Mouse (Mus musculus) neural tube, embryonic 13.5 days (tissue): ENCODE measurements around the gene Unc5cl. TPM values are rescaled to one million over a fixed set of nuclear protein-coding genes. Genes with fewer than 3 reads are reported as not detected.

Experiments
- ATAC-seq: fragments of 200-750 bp; cut with Nextera tagmentation; 2 replicates; pipeline ENCODE4 v1.8.0; 2017; ENCODE audit warnings: low read depth, mild to moderate bottlenecking, moderate TSS enrichment, moderate library complexity
- H3K27ac ChIP-seq: fragments of 300-500 bp; sonication (generic); replicated peaks from 2 replicates; pipeline ENCODE4 v1.5.1; 2015; ENCODE audit warnings: moderate library complexity, mild to moderate bottlenecking, inconsistent platforms
- H3K27me3 ChIP-seq: fragments of 300-500 bp; sonication (generic); 2 replicates; pipeline ENCODE4 v1.6.1; 2015; ENCODE audit warnings: mild to moderate bottlenecking, inconsistent platforms
- H3K36me3 ChIP-seq: fragments of 300-500 bp; sonication (generic); 2 replicates; pipeline ENCODE4 v1.6.1; 2015; ENCODE audit warnings: mild to moderate bottlenecking, inconsistent platforms
- H3K4me1 ChIP-seq: fragments of 300-500 bp; sonication (generic); replicated peaks from 2 replicates; pipeline ENCODE4 v1.6.1; 2015; ENCODE audit warnings: inconsistent platforms
- H3K4me2 ChIP-seq: fragments of 300-500 bp; sonication (generic); 2 replicates; pipeline ENCODE4 v1.6.1; 2015; ENCODE audit warnings: inconsistent platforms, mild to moderate bottlenecking, moderate library complexity
- H3K4me3 ChIP-seq: fragments of 300-500 bp; sonication (generic); 2 replicates; pipeline ENCODE4 v1.5.1; 2015; ENCODE audit warnings: mild to moderate bottlenecking, inconsistent platforms
- H3K9ac ChIP-seq: fragments of 300-500 bp; sonication (generic); 2 replicates; pipeline ENCODE4 v1.6.1; 2015; ENCODE audit warnings: moderate library complexity, mild to moderate bottlenecking, inconsistent platforms
- H3K9me3 ChIP-seq: fragments of 300-500 bp; sonication (generic); 2 replicates; pipeline ENCODE4 v1.6.1; 2016; ENCODE audit warnings: inconsistent platforms
- WGBS: fragments of 180-500 bp; shearing (Covaris S2); methylation state at CpG from one replicate; pipeline ENCODE4 v1.1.7; 2015; 5-methylcytosine and 5-hydroxymethylcytosine counted together
- polyA plus RNA-seq: library from polyadenylated mRNA; unstranded; fragments of >200 nt; fragmentation: Nextera tagmentation; extraction: Ambion mirVana; gene quantifications from 2 replicates; pipeline ENCODE4 v1.2.1, GENCODE M21; 2015

Gene Unc5cl
- polyA plus RNA-seq, 1 experiment from 2014 or later = 0.18 TPM

GRCm38 (mm10) chr17:48556223-48556962, 101.7 kb downstream of the Unc5cl start:
- Histone ChIP-seq H3K27me3 (no peaks in the 10 kb centered on the region), H3K4me2 (no peak overlapping the region), H3K27ac (no peak overlapping the region), H3K4me1 (no peaks in the 10 kb centered on the region; the same call in 1 of the 2 replicates), H3K9ac (no peak overlapping the region), H3K9me3 (no peaks in the 10 kb centered on the region), H3K4me3 (no peak overlapping the region), H3K36me3 (no peaks in the 10 kb centered on the region)
- ATAC-seq = no peak
- WGBS = 34% methylated on average over 9 of the region's 9 CpGs

GRCm38 (mm10) chr17:48557823-48558715, 103.4 kb downstream of the Unc5cl start:
- Histone ChIP-seq H3K9ac (no peak overlapping the region), H3K27me3 (no peaks in the 10 kb centered on the region), H3K27ac (no peak overlapping the region), H3K36me3 (no peaks in the 10 kb centered on the region), H3K4me2 (no peak overlapping the region), H3K4me1 (no peaks in the 10 kb centered on the region; the same call in 1 of the 2 replicates), H3K9me3 (no peaks in the 10 kb centered on the region), H3K4me3 (no peak overlapping the region)
- WGBS = 90% methylated on average over 7 of the region's 7 CpGs
- no peak for ATAC-seq

- Histone ChIP-seq H3K36me3 (no peaks in the 10 kb centered on the region), H3K4me3 (no peak overlapping the region), H3K4me1 (no peaks in the 10 kb centered on the region), H3K9me3 (no peaks in the 10 kb centered on the region), H3K4me2 (no peak overlapping the region), H3K27ac (no peak overlapping the region), H3K27me3 (no peaks in the 10 kb centered on the region), H3K9ac (no peak overlapping the region)
- no peak for ATAC-seq
- WGBS = 91% methylated on average over 8 of the region's 8 CpGs
Observed at GRCm38 (mm10) chr17:48564931-48565330, 110.2 kb downstream of the Unc5cl start.

GRCm38 (mm10) chr17:48569656-48570055, 115.0 kb downstream of the Unc5cl start:
- ATAC-seq = no peak
- Histone ChIP-seq H3K4me2 (no peak overlapping the region), H3K27me3 (no peaks in the 10 kb centered on the region), H3K27ac (no peak overlapping the region), H3K4me1 (no peaks in the 10 kb centered on the region), H3K36me3 (no peaks in the 10 kb centered on the region), H3K4me3 (no peak overlapping the region), H3K9me3 (no peaks in the 10 kb centered on the region), H3K9ac (no peak overlapping the region)
- 84% methylated on average over 4 of the region's 4 CpGs for WGBS

- Histone ChIP-seq H3K27ac (peak overlapping the region; percentile 46), H3K9ac (no peak overlapping the region), H3K27me3 (no peaks in the 10 kb centered on the region), H3K9me3 (no peaks in the 10 kb centered on the region), H3K4me2 (no peak overlapping the region), H3K4me3 (no peak overlapping the region), H3K4me1 (peaks cover 17% of the 10 kb centered on the region), H3K36me3 (no peaks in the 10 kb centered on the region)
- WGBS = 85% methylated on average over 5 of the region's 5 CpGs
- ATAC-seq = no peak
Observed at GRCm38 (mm10) chr17:48581153-48581552, 126.5 kb downstream of the Unc5cl start.

GRCm38 (mm10) chr17:48582486-48582990, 127.8 kb downstream of the Unc5cl start:
- peak overlapping the region; percentile 41; the same call in 1 of the 2 replicates for H3K9ac ChIP-seq

GRCm38 (mm10) chr17:48583401-48583800, 128.7 kb downstream of the Unc5cl start:
- Histone ChIP-seq H3K9ac (no peak overlapping the region), H3K27ac (no peak overlapping the region), H3K9me3 (no peaks in the 10 kb centered on the region), H3K4me2 (no peak overlapping the region), H3K4me1 (peaks cover 19% of the 10 kb centered on the region), H3K4me3 (no peak overlapping the region), H3K36me3 (no peaks in the 10 kb centered on the region), H3K27me3 (no peaks in the 10 kb centered on the region)
- ATAC-seq = no peak
- WGBS = 73% methylated on average over 11 of the region's 11 CpGs

More at GRCm38 (mm10) chr17:48582486-48582990, 127.8 kb downstream of the Unc5cl start:
- peak; percentile 28; the same call in 1 of the 2 replicates for ATAC-seq
- Histone ChIP-seq H3K4me3 (peak overlapping the region; percentile 8; the same call in 1 of the 2 replicates), H3K4me1 (peaks cover 19% of the 10 kb centered on the region), H3K4me2 (peak overlapping the region; percentile 34), H3K9me3 (no peaks in the 10 kb centered on the region), H3K27me3 (no peaks in the 10 kb centered on the region), H3K27ac (peak overlapping the region; percentile 15; the same call in 1 of the 2 replicates), H3K36me3 (no peaks in the 10 kb centered on the region)
- WGBS = 41% methylated on average over 14 of the region's 14 CpGs

GRCm38 (mm10) chr17:48585902-48586359, 131.2 kb downstream of the Unc5cl start:
- Histone ChIP-seq H3K4me2 (peak overlapping the region; percentile 44), H3K4me1 (peaks cover 19% of the 10 kb centered on the region), H3K27me3 (no peaks in the 10 kb centered on the region), H3K9me3 (no peaks in the 10 kb centered on the region), H3K9ac (0 out of 2 replicates have a peak overlapping the region, but pooled peaks have one; percentile 22), H3K4me3 (peak overlapping the region; percentile 17), H3K27ac (no peak overlapping the region; the same call in 1 of the 2 replicates), H3K36me3 (no peaks in the 10 kb centered on the region)
- 11% methylated on average over 14 of the region's 14 CpGs for WGBS
- peak; percentile 68; the same call in 1 of the 2 replicates for ATAC-seq

- Histone ChIP-seq H3K4me3 (no peak overlapping the region), H3K27me3 (no peaks in the 10 kb centered on the region), H3K4me2 (no peak overlapping the region), H3K27ac (no peak overlapping the region), H3K36me3 (no peaks in the 10 kb centered on the region), H3K4me1 (0 out of 2 replicates have a peak, but pooled peaks cover 5% of the 10 kb centered on the region), H3K9ac (no peak overlapping the region), H3K9me3 (no peaks in the 10 kb centered on the region)
- WGBS = 57% methylated on average over 3 of the region's 3 CpGs
- ATAC-seq = no peak
Observed at GRCm38 (mm10) chr17:48588674-48589073, 134.0 kb downstream of the Unc5cl start.
